Mouse (Mus musculus) MEL-GATA-1-ER (cell line): Measurements from ENCODE around the gene Grm4.

ENCODE experiments used
- DNase-seq: peaks from one replicate; pipeline ENCODE4 v3.0.0-alpha.2; 2012; ENCODE audit warnings: low read depth; ENCODE audit errors: extremely low read depth

The Grm4 gene

DNA sequence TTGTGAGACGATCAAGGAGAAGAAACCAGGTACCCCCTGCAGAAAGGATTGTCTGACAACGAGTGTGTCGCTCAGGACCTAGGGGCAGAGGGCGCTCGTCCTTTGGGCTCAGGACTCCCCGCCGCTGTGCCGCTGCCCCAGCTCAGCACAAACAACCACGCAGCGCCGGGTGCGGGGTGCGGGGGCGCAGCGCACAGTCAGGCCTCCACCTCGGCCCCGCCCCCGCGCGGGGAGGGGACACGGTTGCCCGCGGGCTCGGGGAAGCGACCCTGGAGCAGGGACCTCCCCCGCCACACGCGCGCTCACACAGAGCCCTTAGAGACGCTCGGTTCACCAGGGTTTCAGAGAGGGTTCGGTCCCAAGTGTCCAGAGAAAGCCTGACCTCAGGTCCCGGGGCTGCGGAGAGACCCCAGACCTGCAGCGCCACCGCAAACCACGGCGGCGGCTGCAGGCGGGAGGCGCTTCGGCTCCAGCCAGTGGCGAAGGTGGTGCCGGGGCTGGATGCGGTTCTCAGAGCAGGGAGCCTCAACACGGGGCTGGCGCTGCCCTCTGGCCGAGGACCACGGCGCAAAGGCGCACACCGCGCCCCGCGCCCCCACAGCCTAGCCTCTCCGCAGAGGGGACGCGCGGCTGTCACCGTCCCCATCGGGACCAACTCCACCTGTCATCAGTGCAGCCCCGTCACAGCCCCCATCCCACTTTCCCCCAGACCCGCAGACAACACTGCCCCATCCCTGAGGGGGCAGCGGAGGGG lies 9.2 kb downstream of the Grm4 start:
- DNase-seq = no peak

DNA sequence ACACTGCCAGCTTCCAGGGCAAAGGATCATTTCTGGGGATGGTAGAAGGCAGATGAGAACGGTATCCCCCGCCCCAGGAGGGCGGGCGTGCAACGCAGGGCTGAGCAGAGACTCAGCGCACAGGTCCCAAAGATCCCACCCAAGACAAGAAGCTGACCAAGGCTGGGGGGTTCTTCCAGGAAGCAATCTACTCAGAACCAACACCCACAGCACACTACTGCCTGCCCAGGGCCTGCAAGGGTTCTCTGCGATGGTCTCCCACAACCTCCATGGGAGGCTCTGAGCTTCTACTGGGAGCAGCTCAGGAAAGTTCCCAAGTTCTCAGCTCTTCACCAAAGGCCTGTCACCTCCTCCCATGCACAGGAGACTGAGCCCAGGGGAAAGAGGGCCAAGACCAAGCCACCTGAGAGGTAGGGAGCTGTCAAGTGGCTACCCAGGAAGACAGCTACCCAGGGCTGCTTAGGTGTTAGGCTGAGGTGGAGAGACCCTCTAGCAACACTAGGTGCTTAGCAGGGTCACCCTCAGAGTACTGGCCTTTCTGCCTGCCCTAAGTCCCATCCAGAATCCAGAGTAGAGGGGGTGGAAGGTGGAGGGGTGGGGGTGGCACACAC lies 10.0 kb downstream of the Grm4 start:
- DNase-seq = no peak

DNA sequence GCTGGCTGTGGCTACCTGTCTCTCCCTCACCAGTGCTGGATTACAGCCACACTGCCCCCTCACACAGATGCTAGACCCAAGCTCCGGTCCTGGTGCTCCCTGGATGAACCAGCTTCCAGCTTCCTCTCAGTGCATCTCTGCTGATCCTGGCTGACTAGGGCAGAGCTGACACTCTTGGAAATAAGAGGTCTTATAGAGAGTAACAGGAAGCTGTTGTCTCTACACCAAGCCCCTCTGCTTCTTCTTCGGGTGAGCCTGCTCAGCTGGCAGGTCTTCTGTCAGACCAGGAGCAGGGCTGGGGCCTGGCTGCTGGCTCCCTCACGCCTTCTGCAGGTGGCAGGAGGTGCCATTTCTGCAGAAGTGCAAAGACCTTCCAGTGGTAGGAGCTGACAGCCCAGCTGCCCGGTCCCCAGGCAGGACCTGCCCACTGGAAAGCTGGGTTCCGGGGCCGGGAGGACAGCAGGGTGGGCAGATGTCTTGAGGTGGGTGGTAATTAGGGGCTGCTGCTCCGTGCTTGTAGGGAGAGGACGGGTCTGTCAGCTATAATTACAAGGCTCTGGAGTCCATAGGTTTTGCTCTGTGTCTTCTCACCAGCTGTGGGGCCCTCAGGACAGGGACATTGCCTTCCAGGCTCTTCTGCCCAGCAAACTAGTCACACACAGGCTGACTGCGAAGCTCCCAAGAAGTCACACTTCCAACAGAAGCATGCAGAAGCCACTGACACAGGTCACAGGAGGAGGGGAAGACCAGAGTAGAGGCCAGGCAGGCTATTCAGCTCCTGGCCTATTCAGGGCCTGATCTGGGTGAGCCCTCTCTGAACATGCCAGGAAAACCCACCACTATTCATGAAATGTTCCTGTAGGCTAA lies 10.7 kb downstream of the Grm4 start:
- DNase-seq = no peak

DNA sequence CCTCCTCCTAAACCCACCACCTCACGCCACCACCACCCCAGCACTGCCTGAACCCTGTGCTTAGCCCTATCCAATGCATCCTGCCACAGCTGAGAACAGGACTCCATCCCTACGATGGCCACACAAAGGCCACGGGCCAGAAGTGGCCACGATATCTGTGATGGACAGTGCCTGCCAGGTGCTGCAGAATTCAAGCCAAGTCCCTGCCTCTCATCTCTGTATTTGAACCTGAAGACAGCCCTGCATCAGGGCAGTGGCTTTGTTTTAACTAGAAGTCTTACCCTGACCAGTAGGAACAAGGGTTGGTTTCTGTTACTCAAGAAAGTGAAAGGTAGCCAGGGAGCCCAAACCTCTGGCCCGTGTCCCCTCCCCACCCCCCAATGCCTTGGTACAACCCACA lies 12.1 kb downstream of the Grm4 start:
- DNase-seq = no peak

DNA sequence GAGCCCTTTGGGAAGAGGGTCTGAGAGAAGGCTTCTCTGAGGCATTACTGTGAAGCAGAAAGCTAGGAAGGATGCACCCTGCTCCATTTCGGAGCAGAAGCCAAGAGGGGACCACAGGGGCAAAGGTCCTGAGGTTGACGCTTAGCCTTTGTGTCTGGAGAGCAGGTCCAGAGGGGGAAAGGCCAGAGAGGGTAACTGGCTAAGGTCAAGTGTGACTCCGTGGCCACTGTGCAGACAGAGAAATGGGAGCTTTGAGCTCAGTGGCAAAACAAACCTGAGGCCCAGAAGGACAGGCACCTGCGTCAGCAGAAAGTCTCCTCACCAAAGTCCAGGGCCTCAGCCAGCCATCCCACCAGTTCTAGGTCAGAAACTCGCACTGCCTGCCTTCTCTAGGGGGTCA lies 12.7 kb downstream of the Grm4 start:
- no peak for DNase-seq

DNA sequence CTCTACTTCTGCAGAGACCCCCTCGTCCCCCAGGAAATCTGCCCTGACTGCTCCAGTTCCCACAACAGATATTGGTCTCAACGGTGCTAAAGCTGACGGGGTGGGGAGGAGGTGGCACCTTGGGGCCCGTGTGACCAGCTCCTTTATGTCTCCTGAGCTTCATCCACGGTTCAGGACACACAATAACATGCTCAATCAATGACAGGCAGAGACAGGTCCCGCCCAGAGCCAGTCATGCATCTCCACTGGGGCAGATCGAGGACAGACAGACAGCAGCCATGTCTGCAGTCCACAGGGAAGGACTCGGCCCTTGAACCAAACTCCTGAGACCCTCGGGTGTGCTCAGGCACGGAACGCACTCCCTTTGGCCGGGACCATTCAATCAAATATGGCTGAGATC lies 13.2 kb downstream of the Grm4 start:
- no peak for DNase-seq

DNA sequence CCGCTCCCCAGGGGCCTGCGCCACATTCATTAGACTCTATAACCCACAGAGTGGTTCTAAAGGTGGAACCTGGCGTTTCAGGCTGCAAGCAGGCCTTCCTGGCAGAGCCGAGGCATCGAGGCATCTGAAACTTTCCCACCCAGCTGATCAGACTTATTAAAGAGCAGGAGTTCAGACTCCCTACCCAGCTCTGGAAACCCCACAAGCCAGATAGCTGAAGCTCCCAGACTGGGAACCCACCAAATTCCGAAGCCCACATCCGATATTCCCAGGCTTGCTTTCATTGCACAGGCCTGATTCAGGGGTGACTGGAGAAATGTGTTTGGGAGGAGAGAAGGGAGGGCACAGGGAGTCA lies 13.6 kb downstream of the Grm4 start:
- no peak for DNase-seq

DNA sequence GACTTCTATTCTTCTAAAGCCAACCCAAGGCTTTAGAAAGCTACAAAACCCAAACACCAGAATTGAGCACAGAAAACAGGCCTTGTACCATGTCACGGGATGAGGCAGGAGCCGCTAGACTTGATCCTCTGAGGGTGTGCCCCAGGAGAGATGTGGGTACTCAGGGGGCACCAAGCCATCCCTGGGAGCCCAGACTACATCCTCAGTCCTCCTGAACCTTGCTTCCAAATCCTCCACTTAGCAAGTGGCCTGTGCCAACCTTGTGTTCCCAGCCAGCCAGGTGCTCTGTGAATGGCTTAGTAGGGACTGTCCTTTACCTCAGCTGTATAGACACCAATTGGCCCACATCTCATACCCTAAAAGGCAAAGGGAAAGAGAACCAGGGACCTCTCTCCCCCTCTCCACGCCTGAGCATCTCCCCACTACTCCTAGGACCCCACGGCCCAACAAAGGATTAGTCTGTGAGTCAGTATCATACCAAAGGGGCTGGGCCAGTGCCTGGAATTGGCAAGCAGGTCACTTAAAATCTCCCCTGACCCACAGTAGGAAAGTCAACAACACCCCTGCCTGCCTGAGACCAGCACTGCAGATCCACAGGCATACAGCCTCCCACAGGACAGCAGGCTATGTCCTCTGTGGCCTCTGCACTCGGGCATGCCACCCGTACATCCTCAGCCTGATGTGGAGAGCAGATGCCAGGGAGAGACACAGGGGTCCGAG lies 14.2 kb downstream of the Grm4 start:
- no peak for DNase-seq

DNA sequence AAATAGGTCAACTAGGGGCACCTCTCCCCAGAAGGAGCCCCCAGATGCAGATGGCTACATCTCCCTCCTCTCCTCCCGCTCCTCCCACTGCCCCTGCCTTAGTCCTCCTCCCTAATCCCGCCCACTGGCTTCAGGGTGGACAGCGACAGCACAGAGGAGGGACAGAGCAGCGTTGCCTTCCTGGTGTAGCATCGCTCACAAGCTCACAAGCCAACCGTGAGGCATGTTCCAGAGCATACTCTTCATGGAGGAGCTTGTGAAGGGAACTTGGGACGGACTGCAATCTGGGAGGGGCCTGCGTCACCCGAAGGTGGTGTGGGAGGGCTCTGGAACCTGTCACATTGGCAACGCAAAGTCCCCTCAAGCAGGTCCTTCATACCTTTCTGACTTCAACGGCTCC lies 14.8 kb downstream of the Grm4 start:
- DNase-seq = no peak

DNA sequence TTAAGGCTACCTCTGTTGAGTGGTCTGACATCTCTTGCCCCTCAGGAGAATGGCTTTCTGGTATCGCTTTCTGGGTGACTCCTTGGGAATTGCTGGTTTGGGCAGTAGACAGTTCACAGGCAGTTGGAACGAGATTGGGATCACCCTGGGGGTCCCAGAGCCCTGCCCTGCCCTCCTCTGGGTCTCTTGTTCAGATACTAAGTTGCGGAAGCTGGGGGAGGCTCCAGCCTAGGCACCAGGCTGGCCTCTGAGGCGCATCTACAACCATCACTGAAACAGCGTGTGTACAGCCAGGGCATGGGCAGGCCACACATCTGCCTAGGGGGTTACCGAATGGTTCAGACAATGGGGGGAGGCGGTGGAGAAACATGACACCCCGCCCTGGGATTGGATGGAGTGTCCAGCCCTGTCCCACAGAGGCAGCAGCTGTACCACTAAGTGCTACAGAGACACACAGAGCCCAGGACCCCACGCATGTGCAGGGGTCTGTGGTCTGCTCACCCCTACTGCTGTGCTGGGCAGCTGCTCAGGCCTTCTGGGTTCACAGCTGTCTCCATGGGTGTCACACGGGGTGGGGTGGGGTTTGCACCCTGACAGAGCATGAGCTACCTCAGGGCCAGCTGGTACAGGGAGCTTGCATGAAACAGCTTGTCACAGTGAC lies 15.9 kb downstream of the Grm4 start:
- no peak for DNase-seq

DNA sequence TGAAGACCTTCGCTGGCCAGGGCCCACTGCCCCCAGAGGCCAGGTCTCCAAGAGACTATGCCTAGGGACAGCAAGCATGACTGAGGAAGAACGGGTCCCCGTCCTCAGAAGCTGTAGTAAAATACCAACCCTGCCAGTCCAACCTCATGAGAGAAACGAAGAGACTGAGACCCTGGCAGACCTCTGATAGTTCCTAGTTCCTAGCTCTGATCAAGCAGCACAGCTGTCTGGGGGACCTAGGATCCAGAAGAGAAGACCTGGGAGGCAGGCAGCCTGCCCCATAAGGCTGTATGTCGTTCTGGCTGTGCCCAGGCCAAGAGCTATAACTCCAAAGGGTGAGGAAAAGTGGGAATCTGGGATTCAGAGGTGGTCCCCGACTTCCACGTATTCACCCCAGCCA lies 17.3 kb downstream of the Grm4 start:
- DNase-seq = no peak

DNA sequence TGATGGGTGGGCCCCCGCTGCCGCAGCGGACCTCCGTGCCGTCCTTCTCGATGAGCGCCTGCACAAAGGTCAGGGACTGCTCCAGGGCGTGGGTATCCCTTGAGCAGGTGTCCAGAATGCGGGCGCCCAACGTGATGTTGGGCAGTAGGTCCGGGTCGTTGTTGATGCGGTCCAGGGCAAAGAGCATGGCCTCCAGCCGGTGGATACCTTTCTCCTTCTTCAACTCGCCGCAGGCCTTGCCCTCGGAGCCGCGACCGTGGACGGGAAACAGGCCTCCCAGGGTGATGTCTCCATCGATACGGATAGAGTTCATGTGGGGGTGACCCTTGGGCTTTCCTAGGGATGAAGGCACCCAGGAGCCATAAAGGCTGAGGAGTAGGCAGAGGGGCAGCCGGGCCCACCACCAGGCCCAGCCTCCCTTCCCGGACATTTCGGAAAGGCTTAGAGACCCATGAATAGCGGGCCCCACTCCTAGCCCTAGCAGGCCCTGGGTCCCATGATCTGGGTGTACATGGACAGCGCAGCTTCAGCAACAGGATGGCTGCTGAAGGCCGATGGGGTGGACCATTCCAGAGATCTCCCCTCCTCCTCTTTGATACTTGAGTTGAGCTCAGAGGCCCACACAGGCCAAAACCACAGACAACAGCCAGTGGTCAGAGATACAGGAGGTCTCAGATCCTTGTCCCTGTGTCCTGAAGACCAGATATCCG lies 18.3 kb downstream of the Grm4 start:
- DNase-seq = no peak

DNA sequence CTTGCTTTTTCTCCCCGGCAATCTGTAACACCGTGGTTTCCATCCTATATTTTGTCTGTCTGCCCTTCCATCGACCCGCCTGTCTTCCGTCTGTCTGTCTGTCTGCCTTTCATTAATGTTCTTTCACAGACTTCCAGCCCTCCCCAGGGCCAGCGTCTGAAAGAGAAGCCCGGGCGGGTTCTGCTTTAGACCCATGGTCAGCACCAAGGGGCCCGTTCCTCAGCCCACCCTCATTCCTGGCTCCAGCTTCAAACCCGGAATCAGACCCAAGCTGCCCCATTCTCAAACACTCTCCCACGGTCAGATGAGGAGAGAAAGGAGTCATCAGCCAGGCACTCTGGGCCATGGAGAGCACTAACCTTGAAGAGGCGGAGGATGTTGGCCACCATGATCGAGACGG lies 18.9 kb downstream of the Grm4 start:
- DNase-seq = no peak

DNA sequence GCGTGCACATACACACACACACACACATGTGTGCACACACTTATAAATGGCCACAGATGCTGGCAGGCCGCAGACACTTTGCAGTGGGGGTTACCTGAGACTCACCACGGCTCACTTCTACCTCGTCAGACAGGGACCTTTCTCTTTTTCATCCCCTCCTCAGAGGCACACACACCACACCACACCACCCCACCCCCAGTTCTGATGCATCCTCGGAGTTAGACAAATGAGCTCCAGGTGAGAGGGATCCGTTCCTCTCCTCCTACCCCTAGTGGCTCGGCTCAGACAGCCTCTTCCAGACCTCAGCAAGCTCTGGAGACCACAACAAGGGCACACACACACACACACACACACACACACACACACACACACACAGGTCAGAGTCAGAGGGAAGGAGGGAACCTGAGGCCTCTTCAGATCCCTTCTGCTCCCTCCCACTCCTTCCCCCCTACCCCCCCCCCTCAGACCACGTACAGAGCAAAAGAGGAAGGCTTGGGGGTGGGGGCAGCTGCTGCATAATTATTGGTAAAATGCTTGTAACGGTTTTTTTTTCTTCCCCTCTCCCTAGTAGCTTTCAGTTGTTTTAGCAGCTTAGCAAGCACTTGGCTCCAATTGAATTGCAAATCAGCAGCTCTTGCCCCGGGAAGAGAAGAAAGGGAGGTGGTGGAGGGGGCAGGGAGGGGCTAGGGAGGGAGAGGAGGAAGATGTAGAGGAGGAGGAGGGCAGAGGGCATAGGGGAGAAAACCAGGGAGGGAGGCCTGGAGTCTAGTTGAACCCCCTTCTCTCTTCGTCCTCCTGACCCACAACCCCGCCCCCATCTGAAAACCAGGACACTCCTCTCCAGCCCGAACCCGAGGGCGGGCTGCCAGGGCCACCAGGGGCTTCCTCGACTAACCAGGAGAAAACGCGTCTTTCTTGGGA lies 19.6 kb downstream of the Grm4 start:
- DNase-seq = peak; percentile 87

DNA sequence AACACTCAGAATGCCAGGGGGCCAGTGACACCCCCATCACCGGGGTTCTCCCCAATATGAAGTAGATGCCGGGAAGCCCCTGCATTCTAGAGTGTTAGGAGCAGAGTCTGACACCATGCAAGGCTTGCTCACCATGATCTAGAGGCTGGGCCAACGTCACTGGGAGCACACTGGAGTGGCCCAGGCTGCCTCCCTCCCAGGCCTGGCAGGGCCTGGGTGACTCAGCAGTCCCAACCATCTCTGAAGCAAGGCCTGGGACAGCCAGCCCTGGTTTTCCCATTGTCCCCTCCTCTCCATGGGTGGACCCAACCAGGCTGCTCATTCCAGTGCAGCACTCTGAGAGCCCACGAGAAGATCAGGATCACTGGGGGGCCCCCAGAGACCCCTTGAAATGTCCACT lies 20.4 kb downstream of the Grm4 start:
- no peak for DNase-seq

DNA sequence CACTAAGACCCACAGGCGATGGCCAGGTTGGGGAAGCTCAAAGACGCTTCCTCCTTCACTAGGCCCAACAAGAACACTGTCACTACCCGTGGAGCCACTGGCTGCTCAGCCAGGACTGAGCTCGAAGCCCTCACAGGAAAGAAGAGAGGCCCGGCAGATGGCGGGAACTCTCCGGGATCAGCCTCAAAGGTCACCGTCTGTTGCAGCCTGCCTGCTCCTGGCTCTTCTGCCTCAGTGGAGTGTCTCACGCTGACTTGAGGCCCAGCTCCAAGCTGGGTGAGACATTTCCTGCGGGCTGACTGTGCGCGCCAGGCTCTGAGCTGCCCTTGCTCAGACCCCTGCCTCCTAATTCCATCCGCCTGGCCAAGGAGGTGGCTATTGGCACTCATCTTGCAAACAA lies 22.1 kb downstream of the Grm4 start:
- DNase-seq = no peak

DNA sequence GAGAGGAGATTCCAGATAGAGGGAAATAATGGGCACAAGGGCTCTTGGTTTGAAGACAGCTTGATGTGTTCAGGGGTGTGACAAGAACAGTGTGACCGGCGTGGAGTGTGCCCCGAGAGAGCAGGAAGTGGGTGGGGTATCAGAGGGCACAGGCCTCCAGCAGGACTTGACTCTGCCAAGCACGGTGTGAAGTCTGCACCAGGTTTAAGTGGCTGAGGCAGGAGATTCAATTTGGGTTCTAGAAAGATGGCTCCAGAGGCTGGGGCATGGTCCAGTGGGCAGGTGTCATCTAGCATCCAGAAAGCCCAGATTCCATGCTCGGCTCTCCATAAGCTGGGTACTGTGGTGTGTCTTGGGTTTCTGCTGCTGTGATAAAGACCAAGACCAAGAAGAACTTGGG lies 23.4 kb downstream of the Grm4 start:
- DNase-seq = no peak

DNA sequence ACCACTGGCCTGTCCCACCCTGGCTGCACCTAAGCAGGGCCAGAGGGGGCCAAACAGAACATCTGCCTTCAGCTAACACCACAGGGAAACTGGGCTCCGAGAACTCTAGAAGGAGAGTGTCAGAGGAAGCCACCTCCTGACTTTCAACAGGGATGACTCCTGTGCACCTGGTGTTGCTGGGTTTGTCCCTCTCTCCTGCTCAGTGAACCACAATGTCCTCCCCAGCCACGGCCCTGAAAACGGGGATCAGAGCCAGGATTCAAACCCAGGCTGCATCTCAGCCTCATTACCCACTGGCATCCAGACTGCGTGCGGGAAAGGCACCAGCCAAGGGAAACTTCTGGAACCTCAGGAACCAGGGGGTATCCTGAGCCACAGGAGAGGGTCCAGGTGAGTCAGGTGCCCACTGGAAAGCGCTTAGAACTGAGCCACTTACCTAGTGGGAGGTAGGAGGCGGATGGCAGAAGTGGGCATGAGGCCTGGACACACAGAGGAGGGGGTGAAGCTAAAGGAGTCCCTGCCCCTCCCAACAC lies 26.1 kb downstream of the Grm4 start:
- DNase-seq = no peak

DNA sequence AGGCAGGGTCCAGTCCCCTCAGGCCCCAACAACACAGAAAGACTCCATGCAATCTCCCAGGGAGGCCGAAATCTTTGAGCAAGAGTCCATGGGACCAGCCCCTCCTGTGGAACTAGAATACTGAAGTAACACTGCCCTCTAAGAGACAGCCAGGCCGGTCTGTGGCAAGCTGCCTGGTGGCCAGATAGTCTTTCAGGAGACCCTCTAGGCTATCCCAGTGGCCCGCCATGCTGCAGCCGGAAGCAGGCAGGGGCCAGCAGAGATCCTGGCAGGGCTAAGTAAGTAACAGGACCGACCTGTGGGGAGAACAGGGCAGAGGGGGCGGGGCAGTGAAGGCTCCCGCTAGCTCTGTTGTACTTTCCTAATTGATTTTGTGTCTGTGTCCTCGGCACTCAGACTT lies 27.2 kb downstream of the Grm4 start:
- no peak for DNase-seq
